Mouse (Mus musculus): ENCODE measurements around the gene Gja10. TPM values are rescaled to one million over a fixed set of nuclear protein-coding genes. Genes with fewer than 3 reads are reported as not detected.

The Gja10 gene
- total RNA-seq, 2 experiments from 2014 or later, result not detected

GRCm38 (mm10) chr4:32562319-32563115 is 40.0 kb downstream of the Gja10 start:
- no peak for ATAC-seq (replicated peaks; ENCODE audit: low FRiP score, poor library complexity, severe bottlenecking)

- ATAC-seq (replicated peaks; ENCODE audit: low FRiP score, poor library complexity, severe bottlenecking), result no peak
These were observed 40.9 kb downstream of the Gja10 start for GRCm38 (mm10) chr4:32561555-32562095.

GRCm38 (mm10) chr4:32560724-32561554 is 41.6 kb downstream of the Gja10 start:
- ATAC-seq (replicated peaks; ENCODE audit: low FRiP score, poor library complexity, severe bottlenecking), result no peak

- no peak for ATAC-seq (replicated peaks; ENCODE audit: low FRiP score, poor library complexity, severe bottlenecking)
These were observed 42.3 kb downstream of the Gja10 start for GRCm38 (mm10) chr4:32560246-32560645.

GRCm38 (mm10) chr4:32555506-32555905 is 47.1 kb downstream of the Gja10 start:
- ATAC-seq (replicated peaks; ENCODE audit: low FRiP score, poor library complexity, severe bottlenecking), result no peak

GRCm38 (mm10) chr4:32551337-32551736 is 51.2 kb downstream of the Gja10 start:
- no peak for ATAC-seq (replicated peaks; ENCODE audit: low FRiP score, poor library complexity, severe bottlenecking)

GRCm38 (mm10) chr4:32549150-32549549 is 53.4 kb downstream of the Gja10 start:
- ATAC-seq (replicated peaks; ENCODE audit: low FRiP score, poor library complexity, severe bottlenecking), result no peak

Other genes starting within 250 kb of the Gja10 start
- 50.3 and 51.9 TPM in 2 replicates for gene Casp8ap2, start 12.7 kb upstream of the Gja10 start, total RNA-seq (2015; ENCODE audit: low replicate concordance)
- 34.3 and 62.1 TPM in 2 replicates for gene Casp8ap2, start 12.7 kb upstream of the Gja10 start, total RNA-seq (2017; ENCODE audit: low replicate concordance)
- gene Mdn1, start 54.4 kb upstream of the Gja10 start, total RNA-seq (2015; ENCODE audit: low replicate concordance), result 10.8 and 15.5 TPM in 2 replicates
- gene Mdn1, start 54.4 kb upstream of the Gja10 start, total RNA-seq (2017; ENCODE audit: low replicate concordance), result 3.2 and 6.5 TPM in 2 replicates
- gene Lyrm2, start 197.5 kb upstream of the Gja10 start, total RNA-seq (2015; ENCODE audit: low replicate concordance), result 14.1 and 21.4 TPM in 2 replicates
- 8.6 and 12.8 TPM in 2 replicates for gene Lyrm2, start 197.5 kb upstream of the Gja10 start, total RNA-seq (2017; ENCODE audit: low replicate concordance)